Mouse (Mus musculus) ES-CJ7 (cell line): ENCODE measurements around the gene Fam32a.

Experiments
- DNase-seq: peaks from one replicate; pipeline ENCODE4 v3.0.0; 2011; ENCODE audit warnings: low read depth, low spot score

Gene Fam32a

DNA sequence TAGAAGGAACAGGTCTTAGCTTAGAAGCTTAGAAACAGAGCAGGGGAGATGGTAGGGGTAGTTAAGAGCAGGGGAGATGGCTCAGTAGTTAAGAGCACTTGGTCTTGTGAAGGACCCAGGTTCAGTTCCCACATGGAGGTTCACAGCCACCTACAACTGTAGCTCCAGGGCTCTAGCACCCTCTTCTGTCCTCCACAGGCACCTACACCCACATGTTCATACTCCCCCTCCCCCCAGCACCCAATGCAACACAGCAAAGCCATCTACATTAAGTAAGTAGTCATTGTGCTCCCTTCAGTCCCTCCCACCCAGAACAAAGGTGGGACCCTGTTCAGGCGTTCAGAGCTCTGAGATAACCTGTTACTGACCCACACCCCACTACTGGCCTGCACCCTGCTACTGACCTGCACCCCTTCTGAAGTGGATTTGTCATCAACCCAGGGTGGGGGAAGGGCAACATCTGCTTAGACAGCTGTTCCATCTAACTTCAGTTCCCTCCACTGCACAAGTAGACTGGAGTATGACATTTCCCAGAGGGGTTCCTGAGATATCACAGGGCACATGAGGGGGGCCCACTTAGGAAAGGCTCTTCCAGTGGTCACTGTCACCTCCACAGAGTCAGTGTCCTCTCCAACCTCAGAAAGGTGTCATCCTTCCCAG, 53.7 kb downstream of the Fam32a start:
- peak; percentile 65 for DNase-seq

- DNase-seq, result no peak
Observed at GRCm38 (mm10) chr8:72273807-72274206, 54.3 kb downstream of the Fam32a start.
